Mouse (Mus musculus): Measurements from ENCODE around the gene Rxra.

The Rxra gene

GRCm38 (mm10) chr2:27676106-27676477 lies at the start of gene Rxra:
Gene Rxra, plus strand, starts transcription at chr2:27676440.
- in situ Hi-C loops (cut with MboI, MseI) = no loop called here

GRCm38 (mm10) chr2:27626604-27627003 lies 49.6 kb upstream of the Rxra start:
- in situ Hi-C loops (cut with MboI, MseI) = loop anchor here (10.0 kb wide), 1 partner anchor 1398 kb away; no protein-coding TSS in a partner anchor

- in situ Hi-C loops (cut with MboI, MseI) = no loop called here
Observed at GRCm38 (mm10) chr2:27630601-27631285, 45.5 kb upstream of the Rxra start.

- in situ Hi-C loops (cut with MboI, MseI) = no loop called here
Observed at GRCm38 (mm10) chr2:27633471-27633870, 42.8 kb upstream of the Rxra start.

- in situ Hi-C loops (cut with MboI, MseI) = no loop called here
Observed at GRCm38 (mm10) chr2:27634018-27634417, 42.2 kb upstream of the Rxra start.

- in situ Hi-C loops (cut with MboI, MseI) = no loop called here
Observed at GRCm38 (mm10) chr2:27635147-27635738, 41.0 kb upstream of the Rxra start.

GRCm38 (mm10) chr2:27636796-27637195 lies 39.4 kb upstream of the Rxra start:
- in situ Hi-C loops (cut with MboI, MseI) = no loop called here

GRCm38 (mm10) chr2:27637281-27637896 lies 38.9 kb upstream of the Rxra start:
- in situ Hi-C loops (cut with MboI, MseI) = no loop called here

- in situ Hi-C loops (cut with MboI, MseI) = no loop called here
Observed at GRCm38 (mm10) chr2:27639631-27640334, 36.5 kb upstream of the Rxra start.

- in situ Hi-C loops (cut with MboI, MseI) = no loop called here
Observed at GRCm38 (mm10) chr2:27640900-27641479, 35.2 kb upstream of the Rxra start.

- in situ Hi-C loops (cut with MboI, MseI) = no loop called here
Observed at GRCm38 (mm10) chr2:27644547-27645120, 31.6 kb upstream of the Rxra start.

- in situ Hi-C loops (cut with MboI, MseI) = no loop called here
Observed at GRCm38 (mm10) chr2:27645471-27645870, 30.8 kb upstream of the Rxra start.

GRCm38 (mm10) chr2:27649862-27650661 lies 26.2 kb upstream of the Rxra start:
- in situ Hi-C loops (cut with MboI, MseI) = no loop called here

- in situ Hi-C loops (cut with MboI, MseI) = no loop called here
Observed at GRCm38 (mm10) chr2:27650991-27651390, 25.2 kb upstream of the Rxra start.

- in situ Hi-C loops (cut with MboI, MseI) = no loop called here
Observed at GRCm38 (mm10) chr2:27653496-27654030, 22.7 kb upstream of the Rxra start.

- in situ Hi-C loops (cut with MboI, MseI) = no loop called here
Observed at GRCm38 (mm10) chr2:27654321-27655232, 21.7 kb upstream of the Rxra start.

- in situ Hi-C loops (cut with MboI, MseI) = no loop called here
Observed at GRCm38 (mm10) chr2:27656576-27656975, 19.7 kb upstream of the Rxra start.

GRCm38 (mm10) chr2:27665284-27665683 lies 11.0 kb upstream of the Rxra start:
- in situ Hi-C loops (cut with MboI, MseI) = no loop called here

- in situ Hi-C loops (cut with MboI, MseI) = no loop called here
Observed at GRCm38 (mm10) chr2:27666719-27667118, 9.5 kb upstream of the Rxra start.

Measured in regulatory T cell (primary cell).